Mouse (Mus musculus) ES-Bruce4 (cell line): ENCODE results near the gene Pnpla8.

Experiments used
- CTCF ChIP-seq: IDR thresholded peaks from one replicate; pipeline ENCODE4 v1.8.1; 2011; ENCODE audit warnings: low read depth, low read length
- EP300 ChIP-seq: IDR thresholded peaks from 2 replicates; pipeline ENCODE4 v1.6.1; 2011; ENCODE audit warnings: low read depth, low read length; ENCODE audit not compliant: insufficient read depth
- POLR2A ChIP-seq: IDR thresholded peaks from one replicate; pipeline ENCODE4 v1.8.1; 2011; ENCODE audit warnings: low read length; ENCODE audit not compliant: insufficient read depth

GRCm38 (mm10) chr12:44224650-44225049 lies 3.5 kb downstream of the Pnpla8 start:
- TF ChIP-seq POLR2A = no peak
- no peak for TF ChIP-seq CTCF
- no peak for TF ChIP-seq EP300
